Mouse (Mus musculus) heart, embryonic 12.5 days (tissue): ENCODE data around the gene Plin2. TPM values are rescaled to one million over a fixed set of nuclear protein-coding genes. Genes with fewer than 3 reads are reported as not detected.
"Not testable (repeated sequence)": the region's sequence is repeated elsewhere in the genome, so short reads cannot be mapped to it uniquely, and the experiment has no call there.

ENCODE experiments used
- ATAC-seq: fragments of 200-750 bp; cut with Nextera tagmentation; 2 replicates; pipeline ENCODE4 v1.8.0; 2017; ENCODE audit warnings: moderate TSS enrichment, moderate library complexity; ENCODE audit not compliant: insufficient number of reproducible peaks, low FRiP score
- H3K27ac ChIP-seq: fragments of 300-500 bp; sonication (generic); 2 replicates; pipeline ENCODE4 v1.5.1; 2016; ENCODE audit warnings: mild to moderate bottlenecking, moderate library complexity; ENCODE audit not compliant: poor library complexity, severe bottlenecking
- H3K27me3 ChIP-seq: fragments of 300-500 bp; sonication (generic); replicated peaks from 2 replicates; pipeline ENCODE4 v1.6.1; 2016; ENCODE audit warnings: mild to moderate bottlenecking, moderate library complexity
- H3K36me3 ChIP-seq: fragments of 300-500 bp; sonication (generic); 2 replicates; pipeline ENCODE4 v1.6.1; 2016; ENCODE audit warnings: mild to moderate bottlenecking, moderate library complexity
- H3K4me1 ChIP-seq: fragments of 300-500 bp; sonication (generic); replicated peaks from 2 replicates; pipeline ENCODE4 v1.6.1; 2016; ENCODE audit warnings: mild to moderate bottlenecking
- H3K4me2 ChIP-seq: fragments of 300-500 bp; sonication (generic); 2 replicates; pipeline ENCODE4 v1.6.1; 2016; ENCODE audit warnings: mild to moderate bottlenecking, moderate library complexity
- H3K4me3 ChIP-seq: fragments of 300-500 bp; sonication (generic); 2 replicates; pipeline ENCODE4 v1.5.1; 2016; ENCODE audit warnings: mild to moderate bottlenecking
- H3K9ac ChIP-seq: fragments of 300-500 bp; sonication (generic); 2 replicates; pipeline ENCODE4 v1.6.1; 2016; ENCODE audit warnings: mild to moderate bottlenecking, moderate library complexity
- H3K9me3 ChIP-seq: fragments of 300-500 bp; sonication (generic); replicated peaks from 2 replicates; pipeline ENCODE4 v1.6.1; 2016; ENCODE audit warnings: mild to moderate bottlenecking, moderate library complexity
- WGBS: fragments of 180-500 bp; shearing (Covaris S2); methylation state at CpG from one replicate; pipeline ENCODE4 v1.1.7; 2016; 5-methylcytosine and 5-hydroxymethylcytosine counted together
- polyA plus RNA-seq: library from polyadenylated mRNA; unstranded; fragments of >200 nt; fragmentation: Nextera tagmentation; extraction: Ambion mirVana; gene quantifications from 2 replicates; pipeline ENCODE4 v1.2.1, GENCODE M21; 2016

Plin2 gene
- polyA plus RNA-seq, 1 experiment from 2014 or later: 54.1 TPM

- Histone ChIP-seq H3K27ac (no peak overlapping the region), H3K9ac (no peak overlapping the region), H3K4me1 (no peaks in the 10 kb centered on the region), H3K27me3 (no peaks in the 10 kb centered on the region), H3K9me3 (no peaks in the 10 kb centered on the region), H3K36me3 (no peaks in the 10 kb centered on the region), H3K4me3 (no peak overlapping the region), H3K4me2 (no peak overlapping the region)
- ATAC-seq: no peak
- 80% methylated on average over 4 of the region's 4 CpGs for WGBS
Measured at GRCm38 (mm10) chr4:86631831-86632230, 38.0 kb downstream of the Plin2 start.

- WGBS: 92% methylated on average over 7 of the region's 7 CpGs
- not testable (repeated sequence) for ATAC-seq, H3K9ac ChIP-seq, H3K4me3 ChIP-seq, H3K4me1 ChIP-seq, H3K27me3 ChIP-seq, H3K36me3 ChIP-seq, H3K9me3 ChIP-seq, H3K4me2 ChIP-seq, H3K27ac ChIP-seq
Measured at GRCm38 (mm10) chr4:86626496-86626895, 43.4 kb downstream of the Plin2 start.

DNA sequence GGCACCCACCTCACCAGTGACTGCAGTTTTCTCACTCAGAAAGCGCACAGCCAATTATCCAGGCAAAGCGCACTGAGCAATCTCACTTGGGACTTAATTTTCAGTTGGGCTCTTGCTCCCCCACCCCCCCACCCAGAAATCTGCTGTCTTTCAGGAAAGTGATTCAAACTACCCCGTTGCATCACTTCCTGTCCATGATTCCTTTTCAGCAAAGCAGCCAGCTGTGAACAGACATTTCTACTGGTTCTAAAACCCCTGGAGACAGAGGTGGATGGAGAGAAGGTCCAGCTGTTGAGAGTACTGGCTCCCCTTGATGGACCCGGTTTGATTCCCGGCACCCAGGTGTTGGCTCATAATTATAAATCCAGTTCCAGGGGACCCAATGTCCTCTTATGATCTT is 44.4 kb downstream of the Plin2 start:
- Histone ChIP-seq H3K9me3 (no peaks in the 10 kb centered on the region), H3K36me3 (no peaks in the 10 kb centered on the region), H3K4me1 (no peaks in the 10 kb centered on the region), H3K9ac (no peak overlapping the region), H3K27ac (no peak overlapping the region), H3K4me2 (no peak overlapping the region), H3K4me3 (no peak overlapping the region), H3K27me3 (no peaks in the 10 kb centered on the region)
- no peak for ATAC-seq
- WGBS: 76% methylated on average over 5 of the region's 5 CpGs

DNA sequence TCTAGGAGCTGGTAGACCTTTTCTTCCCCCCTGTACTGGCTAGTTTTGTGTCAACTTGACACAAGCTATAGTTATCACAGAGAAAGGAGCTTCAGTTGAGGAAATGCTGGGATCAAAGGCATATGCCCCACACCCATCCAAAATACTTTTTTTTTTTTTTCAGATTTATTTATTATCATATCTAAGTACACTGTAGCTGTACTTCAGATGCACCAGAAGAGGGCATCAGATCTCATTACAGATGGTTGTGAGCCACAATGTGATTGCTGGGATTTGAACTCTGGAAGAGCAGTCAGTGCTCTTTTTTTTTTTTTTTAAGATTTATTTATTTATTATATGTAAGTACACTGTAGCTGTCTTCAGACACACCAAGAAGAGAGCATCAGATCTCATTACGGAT is 47.3 kb downstream of the Plin2 start:
- ATAC-seq, H3K4me3 ChIP-seq, H3K4me1 ChIP-seq, H3K4me2 ChIP-seq, H3K36me3 ChIP-seq, H3K27me3 ChIP-seq, H3K27ac ChIP-seq, H3K9ac ChIP-seq, H3K9me3 ChIP-seq: not testable (repeated sequence)
- 74% methylated on average over 1 of the region's 1 CpGs for WGBS

- no peak overlapping the region for H3K4me3 ChIP-seq
- H3K4me2 ChIP-seq: no peak overlapping the region
- WGBS: 66% methylated on average over 3 of the region's 3 CpGs
- no peaks in the 10 kb centered on the region for H3K27me3 ChIP-seq
- no peak overlapping the region for H3K27ac ChIP-seq
- no peak overlapping the region for H3K9ac ChIP-seq
- H3K9me3 ChIP-seq: no peaks in the 10 kb centered on the region
- no peaks in the 10 kb centered on the region for H3K4me1 ChIP-seq
- no peak for ATAC-seq
- H3K36me3 ChIP-seq: no peaks in the 10 kb centered on the region
Measured at GRCm38 (mm10) chr4:86622116-86622515, 47.7 kb downstream of the Plin2 start.

DNA sequence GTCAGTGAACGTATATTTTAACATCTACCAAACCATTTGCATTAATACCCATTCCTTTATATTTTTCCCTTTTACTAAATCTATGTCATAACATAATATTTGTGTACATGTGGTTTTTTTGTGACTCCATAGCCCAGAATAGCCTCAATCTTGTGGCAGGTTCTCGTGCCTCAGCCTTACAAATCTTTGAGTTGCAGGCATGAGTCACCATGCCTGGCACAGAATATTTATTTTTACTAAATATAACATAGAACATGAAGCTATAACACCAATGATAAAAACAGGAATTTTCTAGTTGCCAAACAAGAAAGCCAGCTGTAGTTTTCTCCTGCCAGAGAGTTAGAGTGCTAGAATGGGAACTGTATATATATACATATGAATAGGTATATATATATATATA is 49.4 kb downstream of the Plin2 start:
- no peaks in the 10 kb centered on the region for H3K27me3 ChIP-seq
- no peak overlapping the region for H3K9ac ChIP-seq
- no peaks in the 10 kb centered on the region for H3K4me1 ChIP-seq
- no peak overlapping the region for H3K4me3 ChIP-seq
- ATAC-seq: no peak
- H3K4me2 ChIP-seq: no peak overlapping the region
- 67% methylated on average over 2 of the region's 2 CpGs for WGBS
- no peaks in the 10 kb centered on the region for H3K36me3 ChIP-seq
- no peaks in the 10 kb centered on the region for H3K9me3 ChIP-seq
- no peak overlapping the region for H3K27ac ChIP-seq

- Histone ChIP-seq H3K9ac (peak overlapping the region; percentile 79), H3K27ac (peak overlapping the region; percentile 39; the same call in 1 of the 2 replicates), H3K27me3 (no peaks in the 10 kb centered on the region), H3K4me3 (peak overlapping the region; percentile 96), H3K4me1 (peaks cover 7% of the 10 kb centered on the region), H3K36me3 (peaks cover under 1% of the 10 kb centered on the region), H3K9me3 (no peaks in the 10 kb centered on the region), H3K4me2 (peak overlapping the region; percentile 78)
- ATAC-seq: peak; percentile 20; the same call in 1 of the 2 replicates
- whole genome bisulfite sequencing: 31% methylated on average over 8 of the region's 8 CpGs
Measured at GRCm38 (mm10) chr4:86612289-86612620, 57.6 kb downstream of the Plin2 start.

- Histone ChIP-seq H3K4me3 (peak within 1 kb of the TSS; percentile 96), H3K9me3 (no peaks in the 10 kb centered on the region), H3K4me2 (peak within 1 kb of the TSS; percentile 78), H3K27me3 (no peaks in the 10 kb centered on the region), H3K4me1 (peaks cover 7% of the 10 kb centered on the region), H3K27ac (peak within 1 kb of the TSS; percentile 39), H3K36me3 (peaks cover 4% of the 10 kb centered on the region), H3K9ac (peak within 1 kb of the TSS; percentile 79)
- under 1% methylated on average over 59 of the region's 59 CpGs for WGBS
- ATAC-seq: peak; percentile 100
Measured at GRCm38 (mm10) chr4:86611524-86612288, 58.2 kb downstream of the Plin2 start, which contains the start of gene Haus6. TSS of gene Haus6 (minus strand) at chr4:86612055.

Other genes starting within 250 kb of the Plin2 start
- not detected in 2 replicates for gene Saxo1, start 111.7 kb downstream of the Plin2 start, polyA plus RNA-seq
- 49.1 and 56.6 TPM in 2 replicates for gene Rraga, start 94.4 kb downstream of the Plin2 start, polyA plus RNA-seq
- 13.0 and 16.1 TPM in 2 replicates for gene Haus6, start 58.0 kb downstream of the Plin2 start, polyA plus RNA-seq
- 7.7 and 8.8 TPM in 2 replicates for gene Dennd4c, start 78.5 kb upstream of the Plin2 start, polyA plus RNA-seq
- 458 and 459 TPM in 2 replicates for gene Rps6, start 187.4 kb upstream of the Plin2 start, polyA plus RNA-seq
- 36.0 and 40.9 TPM in 2 replicates for gene Acer2, start 204.3 kb upstream of the Plin2 start, polyA plus RNA-seq